Mouse (Mus musculus): ENCODE data around the gene Cul7.

Gene Cul7

DNA sequence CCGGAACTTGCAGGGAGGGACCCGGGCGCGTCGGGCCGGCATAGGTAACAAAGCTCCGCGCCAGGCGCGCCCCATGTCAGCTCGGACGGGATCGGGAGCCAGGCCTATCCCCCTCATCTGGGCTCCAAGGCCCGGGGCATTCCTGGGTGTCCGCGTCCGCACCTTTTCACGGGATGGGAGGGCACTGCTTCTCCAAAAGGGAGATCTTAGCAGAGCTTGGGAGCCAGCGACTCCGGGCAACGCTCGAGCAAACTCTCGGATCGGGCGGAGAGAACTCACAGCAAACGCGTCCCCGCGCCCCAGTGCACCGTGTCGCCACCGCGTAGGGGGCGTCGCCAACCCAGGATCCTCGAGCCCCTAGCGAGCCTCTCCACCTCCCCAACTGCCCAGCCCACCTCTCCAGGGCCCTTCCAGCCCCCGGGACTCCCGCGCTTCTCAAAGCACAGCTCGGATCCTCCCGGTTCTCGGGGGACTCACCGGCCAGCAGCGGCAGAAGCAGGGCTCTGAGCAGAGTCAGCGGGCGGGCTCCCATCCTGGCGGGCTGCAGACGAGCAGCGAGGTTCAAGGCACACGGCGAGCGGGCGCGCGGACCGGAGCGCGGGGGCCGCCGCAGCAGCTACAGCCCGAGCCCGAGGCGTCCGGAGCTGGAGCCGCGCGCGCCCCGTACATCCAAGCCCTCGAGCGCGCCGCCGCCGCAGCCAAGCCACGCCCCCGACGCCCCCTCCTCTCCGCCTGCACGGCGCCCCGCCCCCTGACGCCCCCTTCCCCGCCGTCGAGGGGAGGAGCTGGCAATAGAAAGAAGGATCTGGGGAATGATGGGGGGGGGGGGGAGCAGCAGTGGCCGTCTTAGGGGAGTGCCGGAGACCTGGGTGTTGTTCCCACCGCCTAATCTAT is 21.1 kb upstream of the Cul7 start, which contains the start of gene Ptk7:
Gene Ptk7, minus strand, starts transcription at position 714 of the 894 bp plus-strand sequence.
- DNase-seq (ENCODE audit: low spot score), result peak; percentile 88

- DNase-seq (ENCODE audit: low spot score), result peak; percentile 50
These were observed 20.3 kb upstream of the Cul7 start for GRCm38 (mm10) chr17:46629685-46630441.

DNA sequence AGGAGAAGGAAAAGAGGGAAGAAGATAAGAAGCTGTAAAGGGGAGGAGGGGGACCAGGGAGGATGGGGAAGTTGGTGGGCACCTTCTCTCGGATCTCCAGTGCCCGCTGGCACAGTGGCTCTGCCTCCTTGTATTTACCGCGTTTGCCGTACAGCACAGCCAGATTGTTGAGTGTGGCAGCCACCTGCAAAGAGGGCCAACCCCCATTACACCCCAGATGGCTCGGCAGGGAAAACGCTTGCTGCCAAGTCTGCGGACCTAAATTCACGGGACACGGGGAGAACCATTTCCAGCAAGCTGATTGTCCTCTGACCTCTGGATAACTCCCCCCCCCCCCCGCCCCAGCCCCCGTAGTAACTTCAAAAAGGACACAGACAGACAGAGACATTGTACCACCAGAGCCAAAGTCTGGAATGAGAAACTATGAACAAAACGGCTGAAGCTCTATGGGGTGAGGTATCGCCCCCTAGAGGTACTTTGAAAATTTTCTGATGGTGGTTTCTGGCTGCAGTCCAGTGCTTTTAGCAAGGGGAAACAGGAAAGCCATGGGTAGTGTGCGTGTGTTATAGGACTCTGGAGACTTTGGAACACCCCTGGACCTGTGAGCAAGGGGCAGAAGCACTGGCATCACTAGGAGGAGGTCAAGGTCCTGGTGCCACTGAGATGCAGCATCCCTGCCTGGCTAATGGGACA is 13.2 kb upstream of the Cul7 start:
- DNase-seq (ENCODE audit: low spot score), result no peak

DNA sequence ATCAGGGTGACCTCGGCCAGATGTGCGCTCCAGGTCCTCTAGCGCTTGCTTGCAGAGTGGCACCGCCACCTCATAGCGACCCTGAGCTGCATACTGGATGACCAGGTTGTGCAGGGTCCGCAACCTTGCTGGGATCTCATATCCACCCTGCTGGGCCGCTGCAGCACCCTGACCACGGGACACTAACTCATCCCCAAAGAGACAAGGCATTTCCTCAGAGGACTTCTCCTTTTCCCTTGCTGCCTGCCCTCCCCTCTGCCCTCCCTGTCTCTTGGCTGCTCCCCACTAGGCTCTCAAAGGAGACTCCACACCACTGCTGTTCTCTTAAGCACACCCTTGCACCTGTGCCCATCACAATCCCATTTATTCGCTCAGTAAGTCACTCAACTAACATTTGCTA is 10.2 kb upstream of the Cul7 start:
- DNase-seq (ENCODE audit: low spot score), result no peak

DNA sequence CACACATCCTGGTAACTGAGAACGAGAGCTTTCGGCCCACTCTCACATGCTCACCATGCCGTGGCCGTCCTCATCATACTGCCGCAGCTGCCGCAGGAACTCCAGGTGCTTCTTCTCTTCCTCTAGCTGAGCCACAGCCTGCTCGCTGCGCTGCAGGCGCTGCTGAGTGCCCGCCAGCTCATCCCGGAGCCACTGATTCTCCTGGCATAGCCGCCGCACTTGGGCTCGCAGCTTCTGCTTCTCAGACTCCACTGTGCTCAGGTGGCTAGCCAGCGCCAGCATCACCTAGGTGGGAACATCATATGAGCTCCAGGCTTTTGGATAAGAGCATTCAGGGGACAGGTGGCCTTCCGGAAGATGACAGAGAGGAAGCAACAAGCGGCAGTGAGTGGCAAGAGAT is 8.1 kb upstream of the Cul7 start:
- DNase-seq (ENCODE audit: low spot score), result no peak

GRCm38 (mm10) chr17:46644152-46644805 is 5.9 kb upstream of the Cul7 start:
- DNase-seq (ENCODE audit: low spot score), result no peak

GRCm38 (mm10) chr17:46644916-46645475 is 5.1 kb upstream of the Cul7 start:
- peak; percentile 58 for DNase-seq (ENCODE audit: low spot score)

DNA sequence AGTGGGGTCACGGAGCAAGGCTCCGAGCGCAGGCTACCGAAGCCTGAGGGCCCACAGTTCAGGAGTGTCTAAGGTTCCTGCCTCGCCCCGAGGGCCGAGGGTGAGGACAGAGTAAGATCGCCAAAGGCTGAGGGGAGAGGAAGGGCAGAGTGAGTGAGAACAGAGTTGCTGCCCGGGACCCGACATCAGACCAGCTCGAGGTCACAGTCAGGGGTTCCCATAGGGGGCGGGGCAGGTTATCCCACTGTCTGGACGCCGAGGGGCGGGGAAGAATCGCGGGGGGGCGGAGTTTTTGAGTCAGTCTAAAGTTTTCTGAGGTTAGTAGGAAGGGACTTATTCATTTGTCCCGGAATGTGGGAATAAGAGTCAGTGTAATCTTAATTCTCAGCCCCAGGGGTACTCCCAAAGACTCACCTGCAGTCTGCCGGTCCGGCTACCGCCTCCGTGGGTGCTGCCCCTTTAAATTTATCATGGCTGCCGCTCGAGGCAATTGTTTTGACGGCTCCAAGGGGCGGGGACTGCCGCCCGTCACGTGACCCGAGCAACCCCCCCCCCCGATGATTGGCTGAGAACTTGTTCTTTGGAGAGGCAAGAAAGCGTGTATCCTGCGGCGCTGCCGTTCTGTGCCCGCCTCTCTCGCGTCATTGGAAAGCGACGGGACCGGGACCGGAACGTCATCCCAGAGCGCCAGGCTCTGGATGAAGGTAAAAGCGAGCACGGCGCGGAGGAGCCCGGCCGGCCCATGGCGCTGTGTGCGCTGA is 4.4 kb upstream of the Cul7 start, which contains the start of the genes Klc4 and Mrpl2:
Gene Klc4, minus strand, starts transcription at position 462 of the 761 bp plus-strand sequence.
Gene Mrpl2, plus strand, starts transcription at position 669 of the 761 bp plus-strand sequence.
- DNase-seq (ENCODE audit: low spot score), result peak; percentile 98

DNA sequence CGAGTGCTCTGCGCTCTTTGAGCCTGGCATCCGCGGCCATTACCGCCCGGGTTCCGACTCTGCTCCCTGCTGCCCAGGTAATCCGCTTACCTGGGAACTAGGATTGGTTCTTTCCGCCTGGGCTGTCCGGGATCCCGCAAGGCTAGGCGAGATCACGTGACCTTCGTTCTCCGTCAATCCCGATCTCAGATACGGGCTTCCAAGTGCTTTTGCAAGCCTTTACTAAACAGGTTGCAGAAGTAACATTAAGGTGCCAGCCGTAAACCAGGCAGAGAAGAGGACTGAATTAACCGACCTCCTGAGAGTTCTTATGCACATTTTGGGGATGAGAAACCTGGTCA is 3.8 kb upstream of the Cul7 start:
- DNase-seq (ENCODE audit: low spot score), result no peak

DNA sequence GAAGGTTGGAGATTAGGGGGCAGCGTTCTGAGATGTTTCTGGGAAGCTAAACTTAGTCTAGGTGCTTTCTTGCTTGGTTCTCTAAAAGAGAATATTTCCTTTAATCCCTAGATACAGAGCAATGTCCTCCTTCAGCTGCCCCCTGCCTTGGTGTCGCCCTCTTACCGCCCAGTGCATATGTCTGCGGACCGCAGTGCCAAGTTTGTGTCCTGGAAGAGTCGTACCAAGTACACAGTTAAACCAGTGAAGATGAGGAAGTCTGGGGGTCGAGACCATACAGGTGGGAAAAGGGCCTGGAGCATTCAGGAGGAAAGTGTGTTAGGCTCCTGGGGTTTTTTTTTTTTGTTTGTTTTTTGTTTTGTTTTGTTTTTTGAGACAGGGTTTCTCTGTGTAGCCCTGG is 2.9 kb upstream of the Cul7 start:
- DNase-seq (ENCODE audit: low spot score), result no peak

DNA sequence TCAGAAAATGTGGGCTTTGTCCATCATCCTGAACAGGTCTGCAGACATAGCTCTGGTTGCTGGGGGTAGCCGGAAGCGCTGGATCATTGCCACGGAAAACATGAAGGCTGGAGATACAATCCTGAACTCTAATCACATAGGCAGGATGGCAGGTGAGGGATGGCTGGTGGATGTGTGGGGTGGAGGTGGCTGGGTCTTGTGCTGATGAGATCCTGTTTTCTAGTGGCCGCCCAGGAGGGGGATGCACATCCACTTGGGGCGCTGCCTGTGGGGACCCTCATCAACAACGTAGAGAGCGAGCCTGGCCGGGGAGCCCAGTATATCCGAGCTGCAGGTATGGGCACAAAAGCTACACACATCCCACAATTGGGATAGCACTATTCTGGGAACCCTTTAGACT is 1.7 kb upstream of the Cul7 start:
- no peak for DNase-seq (ENCODE audit: low spot score)

- no peak for DNase-seq (ENCODE audit: low spot score)
These were observed 326 bp upstream of the Cul7 start for GRCm38 (mm10) chr17:46649811-46650210.

DNA sequence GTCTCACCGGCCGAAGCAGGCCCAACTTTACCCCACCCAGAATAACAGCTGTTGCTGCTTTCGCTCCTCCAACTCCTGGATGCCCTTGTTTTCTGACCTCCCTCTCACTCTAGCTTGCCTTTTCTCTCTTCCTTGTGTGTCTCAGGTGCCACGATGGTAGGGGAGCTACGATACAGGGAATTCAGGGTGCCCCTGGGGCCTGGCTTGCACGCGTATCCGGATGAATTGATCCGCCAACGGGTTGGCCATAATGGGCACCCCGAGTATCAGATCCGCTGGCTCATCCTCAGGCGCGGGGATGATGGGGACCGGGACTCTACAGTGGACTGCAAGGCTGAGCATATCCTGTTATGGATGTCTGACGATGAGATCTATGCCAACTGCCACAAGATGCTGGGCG is 1.2 kb downstream of the Cul7 start:
- no peak for DNase-seq (ENCODE audit: low spot score)

DNA sequence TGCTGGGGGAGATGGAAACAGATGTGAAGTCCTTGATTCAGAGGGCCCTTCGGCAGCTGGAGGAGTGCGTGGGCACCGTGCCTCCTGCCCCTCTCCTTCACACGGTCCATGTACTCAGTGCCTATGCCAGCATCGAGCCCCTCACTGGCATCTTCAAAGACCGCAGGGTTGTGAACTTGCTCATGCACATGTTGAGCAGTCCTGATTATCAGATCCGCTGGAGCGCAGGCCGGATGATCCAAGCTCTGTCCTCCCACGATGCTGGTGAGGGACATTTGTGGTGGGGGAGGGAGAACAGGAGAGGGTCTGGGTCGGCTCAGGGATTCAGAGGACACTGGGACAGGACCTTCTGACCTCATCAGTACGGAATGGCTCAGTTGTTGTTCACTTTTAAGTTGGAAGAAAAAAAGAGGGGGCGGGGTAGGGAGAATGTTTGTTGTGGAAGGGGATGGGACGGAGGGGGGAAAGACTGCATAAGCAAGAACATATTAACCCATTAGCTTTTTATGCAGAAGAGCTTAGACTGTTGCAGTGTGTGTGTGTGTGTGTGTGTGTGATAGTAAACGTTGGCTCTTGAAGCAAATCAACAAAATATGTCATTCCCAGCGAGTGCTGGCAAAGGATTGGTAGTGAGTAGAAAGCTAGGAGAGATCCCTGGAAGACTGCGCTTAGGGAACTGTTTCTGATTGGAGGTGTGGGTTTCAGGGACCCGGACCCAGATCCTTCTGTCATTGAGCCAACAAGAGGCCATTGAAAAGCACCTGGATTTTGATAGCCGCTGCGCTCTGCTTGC is 1.8 kb downstream of the Cul7 start:
- DNase-seq (ENCODE audit: low spot score), result no peak

DNA sequence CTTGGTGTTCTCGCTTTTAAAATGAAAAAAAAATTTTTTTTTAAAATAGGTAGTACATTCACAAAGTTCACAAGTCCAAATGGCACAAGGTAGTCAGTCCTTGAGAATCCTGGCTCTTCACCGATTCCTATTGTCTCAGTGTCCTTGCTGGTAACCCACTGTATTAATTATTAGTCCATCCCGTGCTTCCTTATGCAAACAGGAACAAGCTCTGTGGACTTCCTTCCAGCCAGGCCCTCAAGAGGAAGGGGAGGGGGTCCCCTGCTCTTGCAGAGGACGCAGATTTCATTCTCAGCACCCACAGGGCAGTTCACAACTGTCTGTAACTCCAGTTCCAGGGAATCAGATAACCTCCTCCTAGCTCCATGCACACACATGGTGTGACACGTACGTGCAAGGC is 5.9 kb downstream of the Cul7 start:
- DNase-seq (ENCODE audit: low spot score), result no peak

DNA sequence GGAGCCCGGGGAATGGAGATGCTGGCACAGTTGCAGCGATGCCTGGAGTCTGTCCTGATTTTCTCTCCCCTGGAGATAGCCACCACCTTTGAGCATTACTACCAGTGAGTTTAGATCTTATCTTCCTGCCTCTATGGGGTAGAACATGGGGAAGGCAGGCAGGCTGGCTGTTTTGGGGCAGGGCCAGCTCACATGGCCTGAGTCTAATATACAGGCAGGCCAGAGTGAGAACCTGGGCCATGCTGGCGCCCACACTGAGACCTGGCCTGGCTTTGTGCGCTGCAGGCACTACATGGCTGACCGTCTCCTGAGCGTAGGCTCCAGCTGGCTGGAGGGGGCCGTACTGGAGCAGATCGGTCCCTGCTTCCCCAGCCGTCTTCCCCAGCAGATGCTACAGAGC is 11.2 kb downstream of the Cul7 start:
- no peak for DNase-seq (ENCODE audit: low spot score)

- DNase-seq (ENCODE audit: low spot score), result no peak
These were observed 11.8 kb downstream of the Cul7 start for GRCm38 (mm10) chr17:46661981-46662380.

DNA sequence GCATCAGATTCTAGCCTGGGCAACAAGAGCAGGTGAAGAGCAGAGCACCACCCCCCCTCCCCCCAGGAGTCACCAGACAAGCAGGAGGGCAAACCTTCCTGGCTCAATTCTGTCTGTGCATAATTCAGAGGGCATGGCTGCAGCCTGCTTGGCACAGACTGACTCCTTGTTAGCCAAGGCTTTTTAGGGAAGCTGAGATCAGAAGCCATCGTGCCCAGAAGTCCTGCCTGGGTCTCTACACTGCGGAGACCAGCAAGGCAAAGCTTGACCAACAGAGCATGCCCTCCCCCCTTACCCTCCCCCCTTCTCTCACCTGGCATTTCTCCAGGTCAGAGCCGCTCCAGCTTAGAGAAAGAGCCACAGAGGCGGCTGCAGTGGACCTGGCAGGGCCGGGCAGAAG is 12.6 kb downstream of the Cul7 start:
- DNase-seq (ENCODE audit: low spot score), result no peak

- no peak for DNase-seq (ENCODE audit: low spot score)
These were observed 17.6 kb downstream of the Cul7 start for GRCm38 (mm10) chr17:46667712-46668111.

DNA sequence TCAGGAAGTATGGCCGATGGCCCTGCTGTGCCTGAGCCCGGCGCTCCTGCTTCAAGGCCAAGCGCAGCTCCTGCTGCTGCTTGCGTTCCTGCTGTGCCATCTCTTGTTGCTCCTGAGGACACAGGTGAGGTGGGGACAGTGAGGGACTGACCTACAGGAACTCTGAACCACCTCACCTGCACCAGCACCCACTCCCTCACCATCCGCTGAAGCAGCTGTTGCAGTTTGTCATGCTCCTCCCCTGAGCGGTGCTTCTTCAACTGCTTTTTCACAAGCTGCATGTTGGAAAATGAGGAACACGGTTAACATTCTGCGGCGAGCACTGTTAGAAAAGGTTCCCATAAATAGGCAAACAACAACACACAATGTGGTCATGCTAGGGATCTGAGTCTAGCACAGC is 19.8 kb downstream of the Cul7 start:
- no peak for DNase-seq (ENCODE audit: low spot score)
